Mouse (Mus musculus) neural tube, embryonic 12.5 days (tissue): ENCODE measurements around the gene Dydc2. TPM values are rescaled to one million over a fixed set of nuclear protein-coding genes. Genes with fewer than 3 reads are reported as not detected.

Experiments
- ATAC-seq: fragments of 200-750 bp; cut with Nextera tagmentation; 2 replicates; pipeline ENCODE4 v1.8.0; 2017; ENCODE audit warnings: low read depth, mild to moderate bottlenecking, moderate TSS enrichment, moderate library complexity; ENCODE audit not compliant: low FRiP score
- H3K27ac ChIP-seq: fragments of 300-500 bp; sonication (generic); 2 replicates; pipeline ENCODE4 v1.5.1; 2016
- H3K27me3 ChIP-seq: fragments of 300-500 bp; sonication (generic); replicated peaks from 2 replicates; pipeline ENCODE4 v1.6.1; 2016; ENCODE audit warnings: mild to moderate bottlenecking
- H3K36me3 ChIP-seq: fragments of 300-500 bp; sonication (generic); 2 replicates; pipeline ENCODE4 v1.6.1; 2016; ENCODE audit warnings: mild to moderate bottlenecking
- H3K4me1 ChIP-seq: fragments of 300-500 bp; sonication (generic); 2 replicates; pipeline ENCODE4 v1.6.1; 2016
- H3K4me2 ChIP-seq: fragments of 300-500 bp; sonication (generic); replicated peaks from 2 replicates; pipeline ENCODE4 v1.6.1; 2016; ENCODE audit warnings: mild to moderate bottlenecking
- H3K4me3 ChIP-seq: fragments of 300-500 bp; sonication (generic); 2 replicates; pipeline ENCODE4 v1.5.1; 2016
- H3K9ac ChIP-seq: fragments of 300-500 bp; sonication (generic); 2 replicates; pipeline ENCODE4 v1.6.1; 2016; ENCODE audit warnings: mild to moderate bottlenecking
- H3K9me3 ChIP-seq: fragments of 300-500 bp; sonication (generic); 2 replicates; pipeline ENCODE4 v1.6.1; 2016; ENCODE audit warnings: mild to moderate bottlenecking
- WGBS: fragments of 180-500 bp; shearing (Covaris S2); methylation state at CpG from one replicate; pipeline ENCODE4 v1.1.7; 2016; 5-methylcytosine and 5-hydroxymethylcytosine counted together
- polyA plus RNA-seq: library from polyadenylated mRNA; unstranded; fragments of >200 nt; fragmentation: Nextera tagmentation; extraction: Ambion mirVana; gene quantifications from 2 replicates; pipeline ENCODE4 v1.2.1, GENCODE M21; 2016

Gene Dydc2
- polyA plus RNA-seq = 0.34 TPM in 1 of 2 replicates, not detected in the other

DNA sequence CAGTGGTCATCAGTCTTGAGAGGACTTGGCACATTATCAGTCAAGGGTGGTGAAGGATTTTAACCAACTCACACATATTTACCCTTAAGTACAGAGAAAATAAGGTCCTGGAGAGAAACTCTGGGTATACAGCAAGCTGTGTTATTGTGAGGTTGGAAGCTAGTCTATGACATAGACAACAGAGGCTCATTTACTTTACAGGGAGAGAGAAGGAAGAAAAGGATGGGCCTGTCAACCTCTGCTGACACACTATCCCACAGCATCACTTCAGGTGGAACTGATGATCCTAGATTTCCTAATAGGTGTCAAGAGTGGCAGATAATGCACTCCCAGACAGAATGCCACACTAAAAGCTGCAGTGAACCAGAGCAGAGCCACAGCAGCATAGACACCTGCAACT is at the start of gene Dydc2:
Dydc2 (minus strand) TSS at position 101 of the 400 bp plus-strand sequence.
- Histone ChIP-seq H3K9ac (no peak within 1 kb of the TSS), H3K4me2 (no peak within 1 kb of the TSS), H3K36me3 (no peaks in the 10 kb centered on the region), H3K27ac (no peak within 1 kb of the TSS), H3K4me1 (peaks cover 5% of the 10 kb centered on the region; the same call in 1 of the 2 replicates), H3K9me3 (no peaks in the 10 kb centered on the region), H3K27me3 (no peaks in the 10 kb centered on the region), H3K4me3 (no peak within 1 kb of the TSS)
- ATAC-seq = no peak

GRCm38 (mm10) chr14:41116271-41116670 is 47.3 kb upstream of the Dydc2 start:
- ATAC-seq = no peak
- 85% methylated on average over 3 of the region's 3 CpGs for WGBS
- H3K27ac ChIP-seq = no peak overlapping the region
- H3K27me3 ChIP-seq = no peaks in the 10 kb centered on the region
- no peaks in the 10 kb centered on the region for H3K9me3 ChIP-seq
- no peak overlapping the region for H3K4me2 ChIP-seq
- H3K4me1 ChIP-seq = no peaks in the 10 kb centered on the region
- no peaks in the 10 kb centered on the region for H3K36me3 ChIP-seq
- H3K9ac ChIP-seq = no peak overlapping the region
- H3K4me3 ChIP-seq = no peak overlapping the region

DNA sequence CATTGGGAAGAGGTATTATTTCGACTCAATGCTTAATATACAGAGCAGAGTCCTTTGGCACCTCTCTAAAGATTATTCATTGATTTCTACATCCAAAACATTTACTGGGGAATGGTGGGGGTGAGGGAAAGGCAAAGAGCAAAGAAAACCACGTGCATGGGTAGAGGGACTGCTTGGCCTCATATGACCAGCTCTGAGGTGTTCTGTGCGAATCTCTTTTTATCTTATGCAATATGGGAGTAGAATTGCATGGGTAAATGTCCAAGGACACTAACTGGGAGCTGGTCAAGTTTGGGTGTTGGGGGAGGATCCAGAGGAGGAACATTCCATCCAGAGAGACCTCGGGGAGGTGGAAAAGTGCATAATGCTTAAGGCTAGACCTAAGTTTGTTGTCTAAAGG is 43.9 kb upstream of the Dydc2 start:
- no peaks in the 10 kb centered on the region for H3K9me3 ChIP-seq
- H3K27ac ChIP-seq = no peak overlapping the region
- no peaks in the 10 kb centered on the region for H3K27me3 ChIP-seq
- no peak for ATAC-seq
- H3K4me3 ChIP-seq = no peak overlapping the region
- no peak overlapping the region for H3K9ac ChIP-seq
- H3K4me1 ChIP-seq = no peaks in the 10 kb centered on the region
- H3K36me3 ChIP-seq = no peaks in the 10 kb centered on the region
- no peak overlapping the region for H3K4me2 ChIP-seq
- WGBS = 79% methylated on average over 4 of the region's 4 CpGs

- Histone ChIP-seq H3K9me3 (no peaks in the 10 kb centered on the region), H3K4me1 (no peaks in the 10 kb centered on the region), H3K4me2 (no peak overlapping the region), H3K27ac (no peak overlapping the region), H3K27me3 (no peaks in the 10 kb centered on the region), H3K9ac (no peak overlapping the region), H3K36me3 (no peaks in the 10 kb centered on the region), H3K4me3 (no peak overlapping the region)
- whole genome bisulfite sequencing = 85% methylated on average over 7 of the region's 7 CpGs
- ATAC-seq = no peak
These were observed 42.1 kb upstream of the Dydc2 start for GRCm38 (mm10) chr14:41111031-41111668.

- H3K27ac ChIP-seq = no peak within 1 kb of the TSS
- ATAC-seq = no peak
- H3K9ac ChIP-seq = no peak within 1 kb of the TSS
- no peaks in the 10 kb centered on the region for H3K36me3 ChIP-seq
- no peak within 1 kb of the TSS for H3K4me3 ChIP-seq
- H3K27me3 ChIP-seq = no peaks in the 10 kb centered on the region
- 79% methylated on average over 10 of the region's 10 CpGs for WGBS
- H3K4me2 ChIP-seq = no peak within 1 kb of the TSS
- no peaks in the 10 kb centered on the region for H3K4me1 ChIP-seq
- no peaks in the 10 kb centered on the region for H3K9me3 ChIP-seq
These were observed 35.9 kb upstream of the Dydc2 start, which contains the start of gene Mat1a for GRCm38 (mm10) chr14:41104853-41105444. Mat1a (plus strand) TSS chr14:41105035.

DNA sequence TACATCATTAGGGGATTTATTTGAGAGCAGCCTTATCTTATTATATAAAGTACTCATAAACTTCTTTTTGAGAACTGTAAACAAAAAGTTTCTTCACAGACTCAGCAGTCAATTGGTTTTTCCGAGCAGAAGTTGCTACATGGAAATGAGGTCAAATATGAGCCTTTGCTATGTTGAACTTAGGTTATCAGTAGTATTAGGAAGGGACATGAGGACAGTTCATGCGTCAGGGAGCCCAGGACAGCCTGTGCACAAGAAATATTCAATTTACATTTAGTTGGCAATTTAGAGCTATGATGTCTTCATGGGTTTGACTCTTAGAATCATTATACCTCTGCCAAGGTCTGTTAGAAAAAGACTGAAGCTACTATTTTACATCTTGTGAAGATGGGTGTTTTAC is 33.3 kb upstream of the Dydc2 start:
- no peaks in the 10 kb centered on the region for H3K36me3 ChIP-seq
- H3K9ac ChIP-seq = no peak overlapping the region
- H3K27ac ChIP-seq = no peak overlapping the region
- no peak overlapping the region for H3K4me2 ChIP-seq
- H3K27me3 ChIP-seq = no peaks in the 10 kb centered on the region
- no peak overlapping the region for H3K4me3 ChIP-seq
- no peaks in the 10 kb centered on the region for H3K4me1 ChIP-seq
- WGBS = 93% methylated on average over 2 of the region's 2 CpGs
- no peaks in the 10 kb centered on the region for H3K9me3 ChIP-seq
- ATAC-seq = no peak

GRCm38 (mm10) chr14:41101242-41101641 is 32.2 kb upstream of the Dydc2 start:
- no peaks in the 10 kb centered on the region for H3K9me3 ChIP-seq
- 89% methylated on average over 5 of the region's 5 CpGs for WGBS
- H3K4me3 ChIP-seq = no peak overlapping the region
- H3K27me3 ChIP-seq = no peaks in the 10 kb centered on the region
- no peaks in the 10 kb centered on the region for H3K36me3 ChIP-seq
- no peak overlapping the region for H3K27ac ChIP-seq
- H3K9ac ChIP-seq = no peak overlapping the region
- H3K4me2 ChIP-seq = no peak overlapping the region
- no peaks in the 10 kb centered on the region for H3K4me1 ChIP-seq
- no peak for ATAC-seq

- no peak overlapping the region for H3K4me2 ChIP-seq
- H3K9ac ChIP-seq = no peak overlapping the region
- WGBS = 88% methylated on average over 3 of the region's 3 CpGs
- no peaks in the 10 kb centered on the region for H3K4me1 ChIP-seq
- H3K36me3 ChIP-seq = no peaks in the 10 kb centered on the region
- no peak overlapping the region for H3K27ac ChIP-seq
- H3K9me3 ChIP-seq = no peaks in the 10 kb centered on the region
- no peak for ATAC-seq
- no peaks in the 10 kb centered on the region for H3K27me3 ChIP-seq
- no peak overlapping the region for H3K4me3 ChIP-seq
These were observed 31.7 kb upstream of the Dydc2 start for GRCm38 (mm10) chr14:41100712-41101111.

DNA sequence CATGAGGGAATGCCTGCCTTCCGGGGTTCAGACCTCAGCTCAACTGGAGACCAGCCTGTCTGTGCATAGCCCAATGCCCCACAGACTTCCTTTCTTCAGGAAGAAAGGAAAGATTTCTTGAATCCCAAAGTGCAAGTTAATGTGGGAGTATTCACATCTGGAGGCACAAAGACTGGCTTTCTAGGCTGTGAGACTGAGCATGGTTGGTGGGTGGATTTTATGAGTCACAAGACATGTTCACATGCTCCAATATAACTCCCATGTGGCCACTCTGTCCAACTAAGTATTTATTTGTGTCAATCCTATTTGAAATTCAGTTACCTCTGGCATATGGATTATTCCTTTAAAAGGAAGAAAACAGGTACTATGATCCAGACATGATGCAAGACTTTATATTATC is 29.7 kb upstream of the Dydc2 start:
- WGBS = 82% methylated on average over 1 of the region's 1 CpGs
- no peak for ATAC-seq
- Histone ChIP-seq H3K36me3 (no peaks in the 10 kb centered on the region), H3K27ac (no peak overlapping the region), H3K4me1 (no peaks in the 10 kb centered on the region), H3K27me3 (no peaks in the 10 kb centered on the region), H3K9me3 (no peaks in the 10 kb centered on the region), H3K9ac (no peak overlapping the region), H3K4me3 (no peak overlapping the region), H3K4me2 (no peak overlapping the region)

- WGBS = 90% methylated on average over 3 of the region's 3 CpGs
- no peaks in the 10 kb centered on the region for H3K27me3 ChIP-seq
- no peak overlapping the region for H3K27ac ChIP-seq
- no peak overlapping the region for H3K4me2 ChIP-seq
- no peaks in the 10 kb centered on the region for H3K9me3 ChIP-seq
- H3K36me3 ChIP-seq = no peaks in the 10 kb centered on the region
- H3K4me3 ChIP-seq = no peak overlapping the region
- no peaks in the 10 kb centered on the region for H3K4me1 ChIP-seq
- H3K9ac ChIP-seq = no peak overlapping the region
- ATAC-seq = no peak
These were observed 27.4 kb upstream of the Dydc2 start for GRCm38 (mm10) chr14:41096296-41096860.

DNA sequence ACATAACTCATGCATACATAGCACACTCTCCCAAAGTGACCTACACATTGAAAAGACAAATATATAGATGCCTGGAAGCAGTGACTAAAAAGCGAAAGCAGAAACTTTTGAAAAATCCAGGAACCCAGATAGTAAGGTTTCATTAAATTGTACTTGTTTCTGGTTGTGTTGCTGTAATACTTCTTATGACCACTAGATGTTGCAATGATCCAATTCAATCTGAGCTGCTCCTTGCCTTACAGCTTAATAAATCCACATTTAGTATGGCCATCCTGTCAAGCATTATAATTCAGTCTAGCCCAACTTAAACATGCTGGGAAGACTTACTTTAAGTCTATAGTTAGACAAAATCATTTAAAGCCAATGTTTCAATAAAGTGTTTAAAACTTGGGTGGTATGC is 25.1 kb upstream of the Dydc2 start:
- Histone ChIP-seq H3K4me1 (no peaks in the 10 kb centered on the region), H3K4me2 (no peak overlapping the region), H3K9ac (no peak overlapping the region), H3K27me3 (no peaks in the 10 kb centered on the region), H3K27ac (no peak overlapping the region), H3K9me3 (no peaks in the 10 kb centered on the region), H3K36me3 (no peaks in the 10 kb centered on the region), H3K4me3 (no peak overlapping the region)
- ATAC-seq = no peak
- 55% methylated on average over 1 of the region's 1 CpGs for WGBS

DNA sequence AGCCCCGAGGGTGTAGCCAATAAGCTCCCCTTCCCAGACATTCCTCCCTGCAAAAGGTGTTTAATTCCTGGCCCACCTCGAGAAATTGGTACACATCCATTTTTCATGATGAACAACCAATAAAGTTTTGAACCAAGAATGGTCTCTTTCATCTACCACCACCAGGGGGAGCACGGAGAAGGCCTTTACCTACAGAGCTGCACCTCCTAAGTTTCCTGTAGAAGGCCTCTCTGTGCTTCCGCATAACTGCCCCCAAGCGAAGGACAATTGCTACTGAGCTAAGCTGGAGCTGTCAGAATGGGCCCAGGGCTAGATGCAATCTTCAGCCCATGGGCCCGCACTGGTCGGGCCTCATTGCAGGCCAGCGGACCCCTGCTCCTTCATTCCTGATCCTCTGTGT is 21.8 kb upstream of the Dydc2 start:
- Histone ChIP-seq H3K27ac (no peak overlapping the region), H3K4me1 (no peaks in the 10 kb centered on the region), H3K4me3 (no peak overlapping the region), H3K27me3 (no peaks in the 10 kb centered on the region), H3K36me3 (no peaks in the 10 kb centered on the region), H3K4me2 (no peak overlapping the region), H3K9me3 (no peaks in the 10 kb centered on the region), H3K9ac (no peak overlapping the region)
- 51% methylated on average over 8 of the region's 8 CpGs for WGBS
- no peak for ATAC-seq

DNA sequence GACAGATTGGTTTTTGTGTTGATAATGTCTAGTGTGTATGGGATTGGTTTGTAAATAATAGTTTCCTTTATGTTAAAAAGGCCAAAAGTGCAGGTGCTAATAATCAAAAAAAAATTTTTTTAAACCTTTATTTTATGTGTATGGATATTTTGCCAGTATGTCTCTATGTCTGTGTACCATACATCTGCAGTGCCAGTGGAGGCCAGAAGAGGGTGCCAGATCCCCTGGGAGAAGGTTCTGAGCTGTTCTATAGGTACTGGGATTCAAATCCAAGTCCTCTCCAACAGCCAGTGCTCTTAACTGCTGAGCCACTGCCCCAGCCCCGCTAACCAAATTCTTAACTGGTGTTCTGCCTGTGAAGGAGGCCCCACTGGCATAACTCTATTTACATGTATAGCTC is 18.5 kb upstream of the Dydc2 start:
- Histone ChIP-seq H3K27ac (no peak overlapping the region), H3K4me1 (no peaks in the 10 kb centered on the region), H3K9ac (no peak overlapping the region), H3K27me3 (no peaks in the 10 kb centered on the region), H3K4me2 (no peak overlapping the region), H3K36me3 (no peaks in the 10 kb centered on the region), H3K4me3 (no peak overlapping the region), H3K9me3 (no peaks in the 10 kb centered on the region)
- no peak for ATAC-seq
- WGBS = 78% methylated on average over 1 of the region's 1 CpGs
